Mouse (Mus musculus): ENCODE measurements around the gene Ivns1abp. TPM values are rescaled to one million over a fixed set of nuclear protein-coding genes. Genes with fewer than 3 reads are reported as not detected.
"Not testable (repeated sequence)": the region's sequence is repeated elsewhere in the genome, so short reads cannot be mapped to it uniquely, and the experiment has no call there.

The Ivns1abp gene
- total RNA-seq, 2 experiments from 2014 or later: 113 to 161 TPM

- no peak for DNase-seq (ENCODE audit: low spot score)
These were observed 2.8 kb upstream of the Ivns1abp start for GRCm38 (mm10) chr1:151341321-151342044.

GRCm38 (mm10) chr1:151342311-151342710, 2.0 kb upstream of the Ivns1abp start:
- no peak for DNase-seq (ENCODE audit: low spot score)

GRCm38 (mm10) chr1:151342968-151343367, 1.3 kb upstream of the Ivns1abp start:
- peak; percentile 13 for DNase-seq (ENCODE audit: low spot score)

GRCm38 (mm10) chr1:151343571-151344282, 550 bp upstream of the Ivns1abp start:
- DNase-seq (ENCODE audit: low spot score): peak; percentile 11

- peak; percentile 96 for DNase-seq (ENCODE audit: low spot score)
These were observed 1.0 kb downstream of the Ivns1abp start for GRCm38 (mm10) chr1:151345109-151345862.

GRCm38 (mm10) chr1:151345863-151346195, 1.6 kb downstream of the Ivns1abp start:
- no peak for DNase-seq (ENCODE audit: low spot score)

GRCm38 (mm10) chr1:151346681-151347127, 2.4 kb downstream of the Ivns1abp start:
- no peak for DNase-seq (ENCODE audit: low spot score)

GRCm38 (mm10) chr1:151348293-151348692, 4.0 kb downstream of the Ivns1abp start:
- not testable (repeated sequence) for DNase-seq (ENCODE audit: low spot score)

- DNase-seq (ENCODE audit: low spot score): no peak
These were observed 8.6 kb downstream of the Ivns1abp start for GRCm38 (mm10) chr1:151352911-151353310.

GRCm38 (mm10) chr1:151355994-151356393, 11.7 kb downstream of the Ivns1abp start:
- DNase-seq (ENCODE audit: low spot score): no peak

GRCm38 (mm10) chr1:151359374-151359773, 15.1 kb downstream of the Ivns1abp start:
- DNase-seq (ENCODE audit: low spot score): no peak

- no peak for DNase-seq (ENCODE audit: low spot score)
These were observed 22.8 kb downstream of the Ivns1abp start for GRCm38 (mm10) chr1:151366944-151367605.

- DNase-seq (ENCODE audit: low spot score): no peak
These were observed 23.5 kb downstream of the Ivns1abp start for GRCm38 (mm10) chr1:151367721-151368324.

- DNase-seq (ENCODE audit: low spot score): no peak
These were observed 24.2 kb downstream of the Ivns1abp start for GRCm38 (mm10) chr1:151368444-151368843.

- no peak for DNase-seq (ENCODE audit: low spot score)
These were observed 26.3 kb downstream of the Ivns1abp start for GRCm38 (mm10) chr1:151370573-151370972.

- peak; percentile 16 for DNase-seq (ENCODE audit: low spot score)
These were observed 27.3 kb downstream of the Ivns1abp start for GRCm38 (mm10) chr1:151371543-151371942.

GRCm38 (mm10) chr1:151372823-151373222, 28.5 kb downstream of the Ivns1abp start:
- no peak for DNase-seq (ENCODE audit: low spot score)

GRCm38 (mm10) chr1:151377353-151377752, 33.1 kb downstream of the Ivns1abp start:
- DNase-seq (ENCODE audit: low spot score): no peak

GRCm38 (mm10) chr1:151390029-151390428, 45.8 kb downstream of the Ivns1abp start:
- DNase-seq (ENCODE audit: low spot score): no peak

GRCm38 (mm10) chr1:151409827-151410226, 65.5 kb downstream of the Ivns1abp start:
- no peak for DNase-seq (ENCODE audit: low spot score)

Measured in gastrocnemius, adult 18-20 months (tissue).